Mouse (Mus musculus) heart, embryonic 10.5 days (tissue): ENCODE measurements around the gene Sufu. TPM values are rescaled to one million over a fixed set of nuclear protein-coding genes. Genes with fewer than 3 reads are reported as not detected.

Source experiments
- DNase-seq: peaks from one replicate; pipeline ENCODE4 v3.0.0-alpha.2; 2017; ENCODE audit warnings: low spot score
- H3K27ac ChIP-seq: fragments of 300-500 bp; sonication (generic); 2 replicates; pipeline ENCODE4 v1.5.1; 2016; ENCODE audit warnings: mild to moderate bottlenecking
- H3K27me3 ChIP-seq: fragments of 300-500 bp; sonication (generic); 2 replicates; pipeline ENCODE4 v1.6.1; 2016; ENCODE audit warnings: mild to moderate bottlenecking; ENCODE audit not compliant: poor library complexity, insufficient read depth, severe bottlenecking
- H3K36me3 ChIP-seq: fragments of 300-500 bp; sonication (generic); 2 replicates; pipeline ENCODE4 v1.6.1; 2016; ENCODE audit warnings: mild to moderate bottlenecking, moderate library complexity
- H3K4me1 ChIP-seq: fragments of 300-500 bp; sonication (generic); 2 replicates; pipeline ENCODE4 v1.6.1; 2016; ENCODE audit warnings: mild to moderate bottlenecking
- H3K4me3 ChIP-seq: fragments of 300-500 bp; sonication (generic); 2 replicates; pipeline ENCODE4 v1.5.1; 2016; ENCODE audit warnings: mild to moderate bottlenecking, moderate library complexity
- H3K9me3 ChIP-seq: fragments of 300-500 bp; sonication (generic); 2 replicates; pipeline ENCODE4 v1.6.1; 2016; ENCODE audit warnings: mild to moderate bottlenecking, moderate library complexity
- WGBS: fragments of 180-500 bp; shearing (Covaris S2); methylation state at CpG from one replicate; pipeline ENCODE4 v1.1.7; 2016; 5-methylcytosine and 5-hydroxymethylcytosine counted together
- polyA plus RNA-seq: library from polyadenylated mRNA; unstranded; fragments of >200 nt; fragmentation: Nextera tagmentation; extraction: Ambion mirVana; gene quantifications from 2 replicates; pipeline ENCODE4 v1.2.1, GENCODE M21; 2016

The Sufu gene
- polyA plus RNA-seq, 1 experiment from 2014 or later: 32.8 TPM

- Histone ChIP-seq H3K27me3 (no peaks in the 10 kb centered on the region), H3K4me3 (peak overlapping the region; percentile 3; the same call in 1 of the 2 replicates), H3K4me1 (peaks cover 100% of the 10 kb centered on the region), H3K9me3 (no peaks in the 10 kb centered on the region), H3K27ac (peak overlapping the region; percentile 63), H3K36me3 (peaks cover 32% of the 10 kb centered on the region)
- peak; percentile 77 for DNase-seq
- 40% methylated on average over 17 of the region's 17 CpGs for WGBS
Observed at GRCm38 (mm10) chr19:46482896-46483516, 86.3 kb downstream of the Sufu start.

- DNase-seq: no peak
- no peaks in the 10 kb centered on the region for H3K9me3 ChIP-seq
- no peak overlapping the region for H3K4me3 ChIP-seq
- peak overlapping the region; percentile 80 for H3K27ac ChIP-seq
- WGBS: 77% methylated on average over 15 of the region's 15 CpGs
- no peaks in the 10 kb centered on the region for H3K27me3 ChIP-seq
- H3K36me3 ChIP-seq: peaks cover 26% of the 10 kb centered on the region
- H3K4me1 ChIP-seq: peaks cover 98% of the 10 kb centered on the region
Observed at GRCm38 (mm10) chr19:46483701-46484328, 87.1 kb downstream of the Sufu start.

GRCm38 (mm10) chr19:46484518-46484917 lies 87.8 kb downstream of the Sufu start:
- 47% methylated on average over 5 of the region's 5 CpGs for WGBS
- peaks cover 26% of the 10 kb centered on the region for H3K36me3 ChIP-seq
- no peaks in the 10 kb centered on the region for H3K9me3 ChIP-seq
- peaks cover 98% of the 10 kb centered on the region for H3K4me1 ChIP-seq
- peak overlapping the region; percentile 80 for H3K27ac ChIP-seq
- 0 out of 2 replicates have a peak overlapping the region, but pooled peaks have one; percentile 6 for H3K4me3 ChIP-seq
- H3K27me3 ChIP-seq: no peaks in the 10 kb centered on the region
- DNase-seq: no peak

- H3K36me3 ChIP-seq: peaks cover 18% of the 10 kb centered on the region
- no peaks in the 10 kb centered on the region for H3K9me3 ChIP-seq
- no peak overlapping the region for H3K4me3 ChIP-seq
- H3K27me3 ChIP-seq: no peaks in the 10 kb centered on the region
- peak overlapping the region; percentile 80 for H3K27ac ChIP-seq
- DNase-seq: no peak
- H3K4me1 ChIP-seq: peaks cover 95% of the 10 kb centered on the region
- 61% methylated on average over 9 of the region's 9 CpGs for WGBS
Observed at GRCm38 (mm10) chr19:46485847-46486246, 89.2 kb downstream of the Sufu start.

GRCm38 (mm10) chr19:46486709-46487108 lies 90.0 kb downstream of the Sufu start:
- Histone ChIP-seq H3K9me3 (no peaks in the 10 kb centered on the region), H3K27ac (peak overlapping the region; percentile 80), H3K4me3 (no peak overlapping the region), H3K4me1 (peaks cover 88% of the 10 kb centered on the region), H3K36me3 (peaks cover 18% of the 10 kb centered on the region), H3K27me3 (no peaks in the 10 kb centered on the region)
- no peak for DNase-seq
- 31% methylated on average over 2 of the region's 2 CpGs for WGBS

GRCm38 (mm10) chr19:46489448-46489847 lies 92.8 kb downstream of the Sufu start:
- peaks cover 60% of the 10 kb centered on the region for H3K4me1 ChIP-seq
- no peak for DNase-seq
- H3K27me3 ChIP-seq: no peaks in the 10 kb centered on the region
- no peaks in the 10 kb centered on the region for H3K9me3 ChIP-seq
- H3K4me3 ChIP-seq: no peak overlapping the region
- WGBS: 82% methylated on average over 1 of the region's 1 CpGs
- peaks cover 11% of the 10 kb centered on the region for H3K36me3 ChIP-seq
- peak overlapping the region; percentile 18; the same call in 1 of the 2 replicates for H3K27ac ChIP-seq

GRCm38 (mm10) chr19:46490634-46491033 lies 93.9 kb downstream of the Sufu start:
- peak overlapping the region; percentile 59; the same call in 1 of the 2 replicates for H3K27ac ChIP-seq

GRCm38 (mm10) chr19:46495136-46495535 lies 98.4 kb downstream of the Sufu start:
- WGBS: 83% methylated on average over 8 of the region's 8 CpGs
- H3K4me1 ChIP-seq: peaks cover 9% of the 10 kb centered on the region
- no peaks in the 10 kb centered on the region for H3K9me3 ChIP-seq
- H3K4me3 ChIP-seq: no peak overlapping the region
- no peak for DNase-seq
- no peaks in the 10 kb centered on the region for H3K27me3 ChIP-seq
- H3K36me3 ChIP-seq: no peaks in the 10 kb centered on the region
- H3K27ac ChIP-seq: no peak overlapping the region

More at GRCm38 (mm10) chr19:46490634-46491033, 93.9 kb downstream of the Sufu start:
- no peaks in the 10 kb centered on the region for H3K9me3 ChIP-seq
- peaks cover 52% of the 10 kb centered on the region for H3K4me1 ChIP-seq
- WGBS: 8% methylated on average over 2 of the region's 2 CpGs
- no peaks in the 10 kb centered on the region for H3K27me3 ChIP-seq
- H3K4me3 ChIP-seq: no peak overlapping the region
- DNase-seq: peak; percentile 75
- peaks cover 8% of the 10 kb centered on the region for H3K36me3 ChIP-seq

- Histone ChIP-seq H3K4me3 (no peak overlapping the region), H3K27me3 (no peaks in the 10 kb centered on the region), H3K27ac (no peak overlapping the region), H3K4me1 (peaks cover 10% of the 10 kb centered on the region; the same call in 1 of the 2 replicates), H3K36me3 (peaks cover 2% of the 10 kb centered on the region; the same call in 1 of the 2 replicates), H3K9me3 (no peaks in the 10 kb centered on the region)
- WGBS: 54% methylated on average over 2 of the region's 2 CpGs
- no peak for DNase-seq
Observed at GRCm38 (mm10) chr19:46497230-46497629, 100.5 kb downstream of the Sufu start.

GRCm38 (mm10) chr19:46499539-46499835 lies 102.8 kb downstream of the Sufu start:
- Histone ChIP-seq H3K36me3 (peaks cover 5% of the 10 kb centered on the region), H3K27me3 (no peaks in the 10 kb centered on the region), H3K4me3 (peak overlapping the region; percentile 94), H3K27ac (peak overlapping the region; percentile 56; the same call in 1 of the 2 replicates), H3K4me1 (peaks cover 24% of the 10 kb centered on the region), H3K9me3 (no peaks in the 10 kb centered on the region)
- no peak for DNase-seq
- 4% methylated on average over 3 of the region's 3 CpGs for WGBS

GRCm38 (mm10) chr19:46499836-46500580 lies 103.3 kb downstream of the Sufu start:
- peaks cover 5% of the 10 kb centered on the region for H3K36me3 ChIP-seq
- peak overlapping the region; percentile 94 for H3K4me3 ChIP-seq
- under 1% methylated on average over 48 of the region's 52 CpGs for WGBS
- H3K4me1 ChIP-seq: peaks cover 29% of the 10 kb centered on the region
- no peaks in the 10 kb centered on the region for H3K9me3 ChIP-seq
- H3K27me3 ChIP-seq: no peaks in the 10 kb centered on the region
- peak overlapping the region; percentile 99 for H3K27ac ChIP-seq
- DNase-seq: peak; percentile 100

GRCm38 (mm10) chr19:46500581-46501341 lies 104.1 kb downstream of the Sufu start:
- Histone ChIP-seq H3K27ac (peak overlapping the region; percentile 99), H3K9me3 (no peaks in the 10 kb centered on the region), H3K4me1 (peaks cover 33% of the 10 kb centered on the region), H3K4me3 (peak overlapping the region; percentile 94), H3K36me3 (peaks cover 12% of the 10 kb centered on the region), H3K27me3 (no peaks in the 10 kb centered on the region)
- no peak for DNase-seq
- WGBS: under 1% methylated on average over 50 of the region's 50 CpGs
